Mouse (Mus musculus) erythroblast, embryonic 14.5 days (primary cell): Measurements from ENCODE around the gene Pcid2.

Experiments used
- GATA1 ChIP-seq: IDR thresholded peaks from 2 replicates; pipeline ENCODE4 v1.6.1; 2012; ENCODE audit warnings: low read length, inconsistent platforms, mixed read lengths
- TAL1 ChIP-seq: IDR thresholded peaks from 3 replicates; pipeline ENCODE4 v1.6.1; 2012; ENCODE audit warnings: low read length, inconsistent platforms, mixed read lengths

GRCm38 (mm10) chr8:13109416-13109960 is 4.2 kb upstream of the Pcid2 start:
- TF ChIP-seq TAL1 (no peak), GATA1 (no peak)
